Mouse (Mus musculus) hindbrain, embryonic 10.5 days (tissue): ENCODE data around the gene Gm49342. TPM values are rescaled to one million over a fixed set of nuclear protein-coding genes. Genes with fewer than 3 reads are reported as not detected.
"Not testable (repeated sequence)": the region's sequence is repeated elsewhere in the genome, so short reads cannot be mapped to it uniquely, and the experiment has no call there.

ENCODE experiments used
- DNase-seq: peaks from one replicate; pipeline ENCODE4 v3.0.0-alpha.2; 2017; ENCODE audit warnings: low spot score
- H3K27ac ChIP-seq: fragments of 300-500 bp; sonication (generic); 2 replicates; pipeline ENCODE4 v1.5.1; 2016; ENCODE audit warnings: mild to moderate bottlenecking, moderate library complexity
- H3K27me3 ChIP-seq: fragments of 300-500 bp; sonication (generic); 2 replicates; pipeline ENCODE4 v1.6.1; 2016; ENCODE audit warnings: mild to moderate bottlenecking; ENCODE audit not compliant: poor library complexity, insufficient read depth, severe bottlenecking
- H3K36me3 ChIP-seq: fragments of 300-500 bp; sonication (generic); 2 replicates; pipeline ENCODE4 v1.6.1; 2016; ENCODE audit warnings: mild to moderate bottlenecking, moderate library complexity
- H3K4me1 ChIP-seq: fragments of 300-500 bp; sonication (generic); replicated peaks from 2 replicates; pipeline ENCODE4 v1.6.1; 2016; ENCODE audit warnings: mild to moderate bottlenecking
- H3K4me3 ChIP-seq: fragments of 300-500 bp; sonication (generic); 2 replicates; pipeline ENCODE4 v1.5.1; 2016; ENCODE audit warnings: mild to moderate bottlenecking, moderate library complexity
- H3K9me3 ChIP-seq: fragments of 300-500 bp; sonication (generic); 2 replicates; pipeline ENCODE4 v1.6.1; 2016; ENCODE audit warnings: mild to moderate bottlenecking, moderate library complexity
- WGBS: fragments of 180-500 bp; shearing (Covaris S2); methylation state at CpG from one replicate; pipeline ENCODE4 v1.1.7; 2016; 5-methylcytosine and 5-hydroxymethylcytosine counted together
- polyA plus RNA-seq: library from polyadenylated mRNA; unstranded; fragments of >200 nt; fragmentation: Nextera tagmentation; extraction: Ambion mirVana; gene quantifications from 2 replicates; pipeline ENCODE4 v1.2.1, GENCODE M21; 2016

Gm49342 gene
- polyA plus RNA-seq, 1 experiment from 2014 or later = not detected

DNA sequence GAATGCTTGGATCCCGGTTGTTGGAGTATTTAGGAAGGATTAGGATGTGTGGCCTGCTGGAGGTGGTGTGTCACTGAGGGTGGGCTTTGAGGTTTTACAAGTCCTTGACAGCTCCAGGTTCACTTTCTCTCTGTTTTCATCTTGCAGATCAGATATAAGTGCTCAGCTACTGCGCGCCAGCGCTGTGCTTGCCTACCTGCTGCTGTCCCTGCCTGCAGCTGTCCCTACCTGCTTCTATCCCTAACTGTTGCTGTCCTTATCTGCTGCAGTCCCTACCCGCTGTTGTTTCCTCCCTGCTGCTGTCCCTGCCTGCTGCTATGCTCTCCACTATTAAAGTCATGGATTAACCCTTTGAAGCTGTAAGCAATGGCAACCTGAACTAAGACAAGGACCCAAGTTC lies 30.7 kb downstream of the Gm49342 start:
- H3K36me3 ChIP-seq = no peaks in the 10 kb centered on the region
- WGBS = 59% methylated on average over 5 of the region's 5 CpGs
- DNase-seq = no peak
- H3K4me1 ChIP-seq = peaks cover 16% of the 10 kb centered on the region
- H3K9me3 ChIP-seq = no peaks in the 10 kb centered on the region
- no peaks in the 10 kb centered on the region for H3K27me3 ChIP-seq
- H3K27ac ChIP-seq = no peak overlapping the region
- no peak overlapping the region for H3K4me3 ChIP-seq

DNA sequence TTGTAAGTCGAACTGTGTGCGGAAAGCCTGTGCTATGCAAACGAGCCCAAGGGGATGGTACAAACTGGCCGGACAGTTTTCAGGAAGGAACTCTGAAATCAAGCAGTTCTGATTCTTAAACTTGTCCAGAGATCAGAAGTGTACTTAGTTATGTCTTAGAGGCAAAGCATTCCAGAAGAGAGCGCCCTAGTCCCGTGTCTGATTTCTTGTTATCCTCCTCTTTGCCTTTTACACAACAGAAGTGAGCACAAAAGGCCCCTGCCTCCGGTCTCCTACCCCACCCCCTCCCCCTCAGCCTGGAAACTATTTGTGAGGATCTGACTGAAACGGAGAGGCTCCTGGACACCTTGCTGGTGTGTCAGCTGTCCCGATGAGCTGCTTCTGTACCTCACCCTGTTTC lies 32.4 kb downstream of the Gm49342 start:
- 20% methylated on average over 9 of the region's 9 CpGs for WGBS
- H3K4me1 ChIP-seq = peaks cover 13% of the 10 kb centered on the region
- peak; percentile 31 for DNase-seq
- peak overlapping the region; percentile 23 for H3K4me3 ChIP-seq
- peak overlapping the region; percentile 73 for H3K27ac ChIP-seq
- H3K36me3 ChIP-seq = no peaks in the 10 kb centered on the region
- no peaks in the 10 kb centered on the region for H3K9me3 ChIP-seq
- H3K27me3 ChIP-seq = no peaks in the 10 kb centered on the region

DNA sequence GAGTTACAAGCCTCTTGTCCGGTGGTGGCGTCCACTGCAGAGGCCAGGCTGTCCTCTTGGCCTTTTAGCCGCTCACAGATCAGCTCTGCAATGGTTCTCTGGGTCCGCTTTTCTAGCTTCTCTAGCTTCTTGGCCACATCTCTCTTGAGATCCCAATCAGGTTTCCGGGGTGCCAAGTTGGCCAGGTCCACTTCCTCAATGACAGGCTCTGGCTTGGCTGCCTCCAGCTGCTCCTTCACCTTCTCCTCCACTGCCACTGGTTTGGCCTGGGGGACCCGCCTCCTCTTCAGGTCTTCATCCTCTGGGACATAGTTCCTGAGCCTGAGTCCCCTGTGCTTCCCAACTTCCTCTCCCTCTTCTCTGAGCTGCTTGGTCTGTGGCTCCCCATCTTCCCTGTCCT lies 34.1 kb downstream of the Gm49342 start:
- not testable (repeated sequence) for H3K27ac ChIP-seq, DNase-seq, H3K9me3 ChIP-seq, H3K4me3 ChIP-seq, H3K36me3 ChIP-seq, H3K27me3 ChIP-seq
- WGBS = 90% methylated on average over 6 of the region's 6 CpGs
- H3K4me1 ChIP-seq = peaks cover 13% of the 10 kb centered on the region

DNA sequence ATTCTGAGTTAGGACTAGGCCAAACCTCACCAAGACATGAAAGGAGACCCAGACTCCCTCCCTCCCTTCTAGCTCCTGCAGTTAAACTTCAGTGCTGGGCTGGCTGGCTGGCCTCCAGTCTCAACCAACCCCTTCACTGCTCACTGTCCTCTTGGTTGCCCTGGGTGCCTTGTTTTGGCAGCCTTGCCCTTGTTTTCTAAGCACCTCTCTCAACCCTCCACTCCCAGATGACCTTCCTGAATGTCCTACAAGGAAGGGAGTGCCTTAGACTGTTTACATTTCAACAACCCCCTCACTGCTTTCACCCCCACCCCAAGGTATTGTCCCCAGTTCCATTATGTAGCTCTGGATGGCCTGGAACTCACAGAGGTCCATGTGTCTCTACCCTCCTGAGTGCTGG lies 35.3 kb downstream of the Gm49342 start:
- H3K9me3 ChIP-seq = no peaks in the 10 kb centered on the region

DNA sequence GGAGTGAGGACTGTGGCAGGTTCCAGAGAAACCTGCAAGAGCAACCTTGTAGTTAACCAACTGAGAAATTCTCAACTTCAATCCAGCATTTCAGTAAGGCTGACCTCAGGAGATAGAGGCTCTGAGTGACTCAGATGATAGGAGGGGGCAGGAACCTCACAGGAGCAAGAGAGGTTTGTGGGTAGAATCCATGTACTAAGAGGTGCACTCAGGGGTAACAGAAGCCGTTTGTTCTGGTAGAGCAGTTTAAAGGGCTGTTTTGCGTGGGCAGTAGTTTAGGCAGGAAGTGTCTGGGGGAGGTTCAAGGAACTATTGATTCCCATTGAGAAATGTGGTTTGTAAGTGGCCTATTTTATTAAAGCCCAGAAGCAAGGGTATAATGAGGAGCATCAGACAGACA lies 36.9 kb downstream of the Gm49342 start:
- DNase-seq = no peak
- H3K27me3 ChIP-seq = no peaks in the 10 kb centered on the region
- WGBS = 45% methylated on average over 2 of the region's 2 CpGs
- H3K9me3 ChIP-seq = no peaks in the 10 kb centered on the region
- H3K27ac ChIP-seq = no peak overlapping the region
- no peak overlapping the region for H3K4me3 ChIP-seq
- peaks cover 12% of the 10 kb centered on the region for H3K4me1 ChIP-seq
- no peaks in the 10 kb centered on the region for H3K36me3 ChIP-seq

More for the DNA sequence above, 35.3 kb downstream of the Gm49342 start:
- Histone ChIP-seq H3K4me3 (no peak overlapping the region), H3K27me3 (no peaks in the 10 kb centered on the region), H3K36me3 (no peaks in the 10 kb centered on the region), H3K4me1 (peaks cover 13% of the 10 kb centered on the region), H3K27ac (no peak overlapping the region)
- no peak for DNase-seq

DNA sequence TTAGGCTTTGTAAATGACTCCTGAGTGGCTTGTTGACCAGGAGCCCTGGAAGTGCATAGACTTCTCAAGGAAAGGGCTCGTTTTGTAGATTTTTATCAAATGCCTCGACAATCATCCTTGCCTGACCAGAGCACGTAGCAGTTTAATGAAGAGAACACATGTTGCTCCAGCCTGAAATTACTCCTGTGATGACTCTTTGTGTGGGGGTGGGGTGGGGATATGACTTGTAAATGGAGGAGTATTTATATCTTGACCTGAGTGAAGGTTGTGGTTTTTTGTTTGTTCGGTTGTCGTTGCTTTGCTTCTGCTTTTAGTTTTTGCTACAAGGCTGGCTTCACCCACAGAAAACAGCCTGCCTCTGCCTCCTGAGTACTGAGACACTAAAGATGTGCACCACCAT lies 37.5 kb downstream of the Gm49342 start:
- DNase-seq = no peak
- peaks cover 5% of the 10 kb centered on the region for H3K4me1 ChIP-seq
- no peak overlapping the region for H3K27ac ChIP-seq
- H3K27me3 ChIP-seq = no peaks in the 10 kb centered on the region
- H3K36me3 ChIP-seq = no peaks in the 10 kb centered on the region
- H3K9me3 ChIP-seq = no peaks in the 10 kb centered on the region
- H3K4me3 ChIP-seq = no peak overlapping the region
- 87% methylated on average over 5 of the region's 5 CpGs for WGBS

DNA sequence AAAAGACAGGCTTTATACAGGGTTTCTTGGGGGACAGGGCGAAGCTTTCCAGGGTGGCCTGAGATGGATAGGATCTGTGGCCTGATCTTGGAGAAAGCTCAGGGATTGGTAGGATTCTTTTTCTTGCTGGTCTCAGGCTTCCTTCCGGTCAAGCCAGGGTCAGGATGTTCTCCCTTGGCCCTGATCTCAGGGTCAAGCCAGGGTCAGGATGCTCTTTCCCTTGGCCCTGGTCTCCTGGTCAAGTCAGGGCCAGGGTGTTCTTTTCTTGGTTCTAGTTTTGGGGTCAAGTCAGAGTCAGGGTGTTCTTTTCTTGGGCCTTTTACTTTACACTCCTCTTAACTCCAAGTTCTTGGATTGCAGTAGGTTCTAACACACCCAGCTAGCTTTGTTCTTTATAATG lies 43.4 kb downstream of the Gm49342 start:
- WGBS = 81% methylated on average over 2 of the region's 2 CpGs
- H3K36me3 ChIP-seq = no peaks in the 10 kb centered on the region
- H3K4me3 ChIP-seq = no peak overlapping the region
- no peaks in the 10 kb centered on the region for H3K27me3 ChIP-seq
- DNase-seq = no peak
- H3K27ac ChIP-seq = no peak overlapping the region
- no peaks in the 10 kb centered on the region for H3K4me1 ChIP-seq
- H3K9me3 ChIP-seq = no peaks in the 10 kb centered on the region

DNA sequence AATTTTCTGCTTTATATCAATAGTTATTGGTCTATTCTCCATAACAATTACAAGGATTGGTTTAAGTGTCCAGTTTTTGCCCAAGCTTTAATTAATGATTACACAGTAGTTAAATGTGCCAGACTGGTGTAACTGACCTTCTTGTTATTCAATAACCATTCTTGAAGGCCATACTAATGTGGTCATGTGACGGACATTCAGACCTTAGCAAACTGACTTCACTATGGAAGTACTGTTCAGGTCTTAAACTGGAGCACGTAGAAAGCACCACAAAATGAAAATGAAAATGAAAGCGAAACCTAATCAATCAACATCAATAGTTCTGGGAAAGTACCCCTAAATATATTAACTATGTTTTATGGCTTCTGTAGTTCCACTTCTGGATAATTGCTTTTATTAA lies 46.7 kb downstream of the Gm49342 start:
- DNase-seq = no peak
- no peaks in the 10 kb centered on the region for H3K9me3 ChIP-seq
- H3K27me3 ChIP-seq = no peaks in the 10 kb centered on the region
- H3K27ac ChIP-seq = no peak overlapping the region
- H3K4me1 ChIP-seq = no peaks in the 10 kb centered on the region
- H3K36me3 ChIP-seq = no peaks in the 10 kb centered on the region
- H3K4me3 ChIP-seq = no peak overlapping the region
- 88% methylated on average over 3 of the region's 3 CpGs for WGBS

DNA sequence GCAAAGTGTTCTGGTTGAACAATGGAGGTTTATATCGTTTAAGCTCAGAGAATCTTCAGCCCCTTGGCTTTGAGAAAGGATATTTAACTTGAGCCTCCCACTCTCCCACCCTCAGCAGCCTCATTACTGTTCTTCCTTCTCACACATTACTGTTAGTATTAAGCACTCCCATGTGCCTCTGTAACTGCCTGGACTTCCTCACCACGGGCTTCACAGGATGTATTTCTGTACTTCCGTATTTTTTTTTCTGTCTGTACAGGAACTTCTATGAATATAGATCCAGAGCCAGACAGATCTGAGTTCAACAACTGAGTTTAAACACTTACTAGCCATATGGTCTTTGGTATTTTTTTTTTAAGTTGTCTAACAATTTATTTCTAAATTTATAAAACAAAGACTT lies 52.8 kb downstream of the Gm49342 start:
- Histone ChIP-seq H3K36me3 (no peaks in the 10 kb centered on the region), H3K27ac (no peak overlapping the region), H3K4me1 (no peaks in the 10 kb centered on the region), H3K27me3 (no peaks in the 10 kb centered on the region), H3K9me3 (no peaks in the 10 kb centered on the region), H3K4me3 (no peak overlapping the region)
- WGBS = 86% methylated on average over 3 of the region's 3 CpGs
- DNase-seq = no peak

DNA sequence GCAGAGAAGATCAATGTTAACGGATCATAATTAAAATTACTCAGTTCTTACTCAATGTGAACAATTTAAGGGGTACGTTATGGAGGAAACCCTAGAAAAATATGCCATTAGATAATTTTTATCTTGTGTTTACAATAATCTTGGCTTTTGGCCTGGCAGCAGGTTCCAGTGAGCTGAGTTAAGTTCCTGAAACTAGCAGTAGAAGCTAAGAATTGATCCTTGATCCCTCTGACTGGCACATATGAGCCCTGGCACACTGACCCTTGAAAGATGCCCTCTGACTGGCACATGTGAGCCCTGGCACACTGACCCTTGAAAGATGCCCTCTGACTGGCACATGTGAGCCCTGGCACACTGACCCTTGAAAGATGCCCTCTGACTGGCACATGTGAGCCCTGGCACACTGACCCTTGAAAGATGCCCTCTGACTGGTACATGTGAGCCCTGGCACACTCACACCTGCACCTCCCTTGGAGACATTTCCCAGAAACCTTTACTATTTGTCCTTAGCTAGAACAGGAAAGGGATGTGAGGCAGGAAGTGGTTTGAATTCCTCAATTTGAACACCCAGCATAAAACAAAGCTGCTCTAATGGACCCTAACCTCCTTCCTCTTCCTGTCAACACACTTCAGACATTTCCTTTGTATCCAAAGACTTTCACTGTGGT lies 53.8 kb downstream of the Gm49342 start:
- 84% methylated on average over 2 of the region's 2 CpGs for WGBS
- no peak for DNase-seq
- no peaks in the 10 kb centered on the region for H3K27me3 ChIP-seq
- no peaks in the 10 kb centered on the region for H3K9me3 ChIP-seq
- H3K27ac ChIP-seq = no peak overlapping the region
- no peaks in the 10 kb centered on the region for H3K36me3 ChIP-seq
- H3K4me3 ChIP-seq = no peak overlapping the region
- H3K4me1 ChIP-seq = no peaks in the 10 kb centered on the region

DNA sequence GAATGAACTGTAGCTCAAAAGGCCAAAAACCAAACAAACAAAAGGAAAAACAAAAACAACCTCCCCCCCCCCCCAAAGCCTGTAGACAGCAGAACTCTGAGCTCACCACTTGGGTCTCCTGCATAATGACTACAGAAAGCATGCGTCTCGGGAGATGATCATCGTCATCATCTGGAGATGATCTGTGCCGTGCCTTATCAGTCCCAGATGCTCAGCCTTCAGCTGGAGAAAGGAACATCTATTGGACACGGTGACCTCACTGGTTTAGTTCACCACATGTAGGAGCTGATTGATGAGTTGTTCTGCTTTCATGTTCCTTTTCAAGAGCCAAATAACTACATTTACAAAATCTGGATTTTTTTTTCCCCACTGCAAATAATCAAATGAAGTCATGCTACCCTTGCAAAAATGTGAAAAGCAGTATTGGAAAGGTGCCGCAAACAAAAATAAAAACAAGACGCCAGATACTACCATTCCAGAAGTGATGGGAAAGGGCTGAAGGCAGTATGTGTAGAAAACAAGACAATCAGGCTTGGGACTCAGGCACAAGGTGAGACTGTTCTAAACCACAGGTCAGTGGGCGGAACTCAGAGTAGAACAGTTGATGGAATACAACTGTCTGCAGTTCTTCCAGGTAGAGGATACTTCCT lies 63.0 kb downstream of the Gm49342 start, which contains the start of gene Rnase10:
Gene Rnase10 (plus strand): TSS at position 600 of the 650 bp plus-strand sequence.
- no peak for DNase-seq
- 82% methylated on average over 8 of the region's 8 CpGs for WGBS
- no peaks in the 10 kb centered on the region for H3K27me3 ChIP-seq
- no peak within 1 kb of the TSS for H3K27ac ChIP-seq
- H3K4me3 ChIP-seq = no peak within 1 kb of the TSS
- no peaks in the 10 kb centered on the region for H3K36me3 ChIP-seq
- no peaks in the 10 kb centered on the region for H3K9me3 ChIP-seq
- no peaks in the 10 kb centered on the region for H3K4me1 ChIP-seq

DNA sequence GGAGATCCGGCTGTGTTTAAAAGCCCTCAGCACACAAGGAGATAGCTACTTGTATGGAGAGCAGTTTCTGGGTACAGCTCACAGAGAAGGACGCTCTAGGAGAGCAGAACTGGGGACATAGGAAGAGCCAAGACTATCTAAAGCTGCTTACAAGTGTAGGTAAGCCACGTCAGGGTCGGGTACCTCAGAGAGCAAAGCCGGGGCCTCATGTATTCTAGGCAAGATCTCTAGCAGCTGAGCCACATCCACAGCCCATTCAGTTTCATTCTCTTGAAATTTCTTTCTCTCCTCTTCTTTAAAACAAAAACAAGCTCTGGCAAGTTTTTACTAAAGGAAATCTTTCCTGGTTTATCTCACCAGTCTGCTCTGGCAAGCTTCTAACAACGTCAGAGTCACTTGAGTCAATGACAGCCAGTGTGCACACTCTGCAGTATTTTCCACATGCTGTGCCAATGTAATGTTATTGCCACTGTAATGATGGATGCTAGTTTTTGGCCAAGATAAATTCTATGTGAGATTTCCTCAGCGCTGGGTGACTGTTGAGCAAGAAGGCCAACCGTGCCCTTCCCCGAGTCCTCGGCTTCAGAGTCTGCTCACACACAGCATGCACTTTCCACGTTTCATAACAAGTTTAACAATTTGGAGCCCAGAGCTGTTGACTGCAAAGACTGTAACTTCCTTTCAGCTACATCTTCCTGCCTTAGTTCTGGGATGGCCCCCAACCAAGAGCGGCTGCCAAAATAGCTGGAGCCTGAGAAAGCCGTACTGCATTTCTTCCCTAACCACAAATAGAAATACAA lies 63.8 kb downstream of the Gm49342 start:
- WGBS = 84% methylated on average over 13 of the region's 13 CpGs
- H3K4me3 ChIP-seq = no peak overlapping the region
- no peaks in the 10 kb centered on the region for H3K9me3 ChIP-seq
- H3K27ac ChIP-seq = no peak overlapping the region
- H3K4me1 ChIP-seq = no peaks in the 10 kb centered on the region
- no peaks in the 10 kb centered on the region for H3K36me3 ChIP-seq
- no peaks in the 10 kb centered on the region for H3K27me3 ChIP-seq
- DNase-seq = no peak

DNA sequence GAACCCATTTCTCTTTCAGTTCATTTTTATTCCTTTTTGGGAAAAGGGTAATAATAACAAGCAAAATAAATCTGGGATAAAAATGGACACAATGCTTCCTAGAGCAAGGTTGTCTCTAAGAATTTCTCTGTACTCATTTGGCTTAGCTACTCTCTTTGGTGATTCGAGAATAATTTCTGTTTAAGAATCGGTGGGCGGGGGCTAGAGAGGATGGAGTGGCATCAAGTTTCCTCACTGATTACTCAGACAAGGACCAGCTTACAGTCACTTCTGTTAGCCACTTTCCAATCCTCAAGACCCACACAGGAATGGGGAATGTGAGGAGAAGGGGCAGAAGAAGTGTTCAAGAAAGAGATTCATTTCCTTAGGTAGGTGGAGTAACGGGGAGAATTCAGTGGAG lies 64.5 kb downstream of the Gm49342 start:
- no peaks in the 10 kb centered on the region for H3K4me1 ChIP-seq
- no peak overlapping the region for H3K4me3 ChIP-seq
- no peaks in the 10 kb centered on the region for H3K36me3 ChIP-seq
- WGBS = 89% methylated on average over 4 of the region's 4 CpGs
- no peak overlapping the region for H3K27ac ChIP-seq
- DNase-seq = no peak
- no peaks in the 10 kb centered on the region for H3K9me3 ChIP-seq
- H3K27me3 ChIP-seq = no peaks in the 10 kb centered on the region
